Mouse (Mus musculus) myocyte (in vitro differentiated cells): ENCODE results near the gene Thsd7a. TPM values are rescaled to one million over a fixed set of nuclear protein-coding genes. Genes with fewer than 3 reads are reported as not detected.

Source experiments
- H3K27me3 ChIP-seq: one replicate; pipeline ENCODE4 v1.6.1; 2011; ENCODE audit not compliant: control insufficient read depth, insufficient read depth, insufficient read length
- H3K36me3 ChIP-seq: one replicate; pipeline ENCODE4 v1.6.1; 2011; ENCODE audit not compliant: control insufficient read depth, insufficient read depth
- H3K4me2 ChIP-seq: one replicate; pipeline ENCODE4 v1.6.1; 2011; ENCODE audit warnings: low read depth, control low read depth
- H3K4me3 ChIP-seq: one replicate; pipeline ENCODE4 v1.5.1; 2011; ENCODE audit warnings: mild to moderate bottlenecking, control low read depth, moderate library complexity
- H3K79me2 ChIP-seq: one replicate; pipeline ENCODE4 v1.6.1; 2011; ENCODE audit not compliant: control insufficient read depth, insufficient read depth
- H3ac ChIP-seq: one replicate; pipeline ENCODE4 v1.6.1; 2011; ENCODE audit not compliant: control insufficient read depth, insufficient read length
- CEBPB ChIP-seq: IDR thresholded peaks from 2 replicates; pipeline ENCODE4 v1.6.1; 2011; ENCODE audit warnings: mild to moderate bottlenecking, moderate library complexity; ENCODE audit not compliant: poor library complexity, insufficient read depth, severe bottlenecking
- E2F4 ChIP-seq: IDR thresholded peaks from one replicate; pipeline ENCODE4 v1.6.1; 2011; ENCODE audit warnings: mild to moderate bottlenecking, control low read depth, moderate library complexity; ENCODE audit not compliant: insufficient read depth
- MAX ChIP-seq: IDR thresholded peaks from one replicate; pipeline ENCODE4 v1.6.1; 2011; ENCODE audit warnings: low read depth, mild to moderate bottlenecking, control low read depth
- MYOD1 ChIP-seq, 3 experiments: IDR thresholded peaks; one replicate each; pipeline ENCODE4 v1.6.1; 2011; ENCODE audit warnings: control low read depth in 2 of 3, low read depth in 2 of 3, mild to moderate bottlenecking in 2 of 3, moderate library complexity in 1 of 3; ENCODE audit not compliant: insufficient read length in 2 of 3, control insufficient read depth in 1 of 3
- MYOG ChIP-seq, 3 experiments: IDR thresholded peaks; one replicate each; pipeline ENCODE4 v1.6.1; 2011; ENCODE audit warnings: control low read depth in 2 of 3, low read depth in 2 of 3, mild to moderate bottlenecking in 2 of 3; ENCODE audit not compliant: insufficient read length in 2 of 3, control insufficient read depth in 1 of 3, insufficient read depth in 1 of 3
- POLR2A ChIP-seq: IDR thresholded peaks from one replicate; pipeline ENCODE4 v1.6.1; 2011; ENCODE audit warnings: low read depth, mild to moderate bottlenecking, control low read depth, moderate library complexity; ENCODE audit not compliant: insufficient read length
- POLR2AphosphoS2 ChIP-seq: IDR thresholded peaks from one replicate; pipeline ENCODE4 v1.6.1; 2011; ENCODE audit warnings: low read depth, control low read depth; ENCODE audit not compliant: insufficient read length
- REST ChIP-seq: IDR thresholded peaks from one replicate; pipeline ENCODE4 v1.6.1; 2011; ENCODE audit warnings: mild to moderate bottlenecking, control low read depth, moderate library complexity; ENCODE audit not compliant: insufficient read depth, insufficient read length
- SRF ChIP-seq: IDR thresholded peaks from one replicate; pipeline ENCODE4 v1.6.1; 2011; ENCODE audit warnings: low read depth; ENCODE audit not compliant: control insufficient read depth, insufficient read length
- TCF12 ChIP-seq: IDR thresholded peaks from one replicate; pipeline ENCODE4 v1.6.1; 2011; ENCODE audit warnings: mild to moderate bottlenecking, control low read depth; ENCODE audit not compliant: poor library complexity, insufficient read depth, severe bottlenecking
- TCF3 ChIP-seq: IDR thresholded peaks from one replicate; pipeline ENCODE4 v1.6.1; 2011; ENCODE audit warnings: low read depth, control low read depth; ENCODE audit not compliant: insufficient read length
- USF1 ChIP-seq: IDR thresholded peaks from one replicate; pipeline ENCODE4 v1.6.1; 2011; ENCODE audit warnings: low read depth, mild to moderate bottlenecking, control low read depth, moderate library complexity
- polyA plus RNA-seq: library from polyadenylated mRNA; unstranded; fragments of >200 nt; fragmentation: generic; extraction: Trizol; gene quantifications from one replicate; pipeline ENCODE4 v1.2.1, GENCODE M21; 2012; ENCODE audit warnings: missing spikeins

Thsd7a gene
- polyA plus RNA-seq, 1 experiment, result 5.0 TPM

DNA sequence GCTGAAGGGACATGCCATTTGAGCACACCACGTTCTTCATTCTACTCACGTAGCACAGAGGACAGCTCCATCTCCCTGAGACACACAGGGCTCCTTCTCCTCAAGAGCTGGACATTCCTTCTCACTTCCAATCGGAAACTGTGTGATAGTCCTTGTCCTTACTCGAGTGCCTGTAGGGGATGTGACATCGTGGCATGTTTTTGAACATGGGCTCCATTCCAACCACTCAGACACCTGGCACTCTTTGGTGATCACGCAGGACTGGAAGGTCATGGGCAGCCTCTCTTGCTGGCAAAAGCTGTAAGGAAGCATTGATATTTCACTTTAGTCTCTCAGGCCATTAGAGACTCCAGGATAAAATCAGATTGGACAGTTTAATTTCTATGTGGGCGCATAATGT lies 245.3 kb downstream of the Thsd7a start:
- H3ac ChIP-seq, result no peak overlapping the region
- no peak overlapping the region for H3K4me2 ChIP-seq
- H3K36me3 ChIP-seq, result no peaks in the 10 kb centered on the region
- TF ChIP-seq TCF12, result no peak
- TF ChIP-seq USF1, result no peak
- TF ChIP-seq CEBPB, result no peak
- TF ChIP-seq SRF, result no peak
- no peak for TF ChIP-seq POLR2A
- TF ChIP-seq E2F4, result no peak
- no peak for TF ChIP-seq REST
- no peak for TF ChIP-seq POLR2AphosphoS2
- TF ChIP-seq TCF3, result no peak
- TF ChIP-seq MYOG (IDR thresholded peaks at IDR 0.05; ENCODE audit: control insufficient read depth in 1 of 3, insufficient read depth in 1 of 3, insufficient read length in 2 of 3, low read depth in 2 of 3), result no peak
- TF ChIP-seq MAX, result no peak
- no peak for TF ChIP-seq MYOD1 (IDR thresholded peaks at IDR 0.05; ENCODE audit: control insufficient read depth in 1 of 3, insufficient read length in 2 of 3, low read depth in 2 of 3)
- no peaks in the 10 kb centered on the region for H3K27me3 ChIP-seq
- no peak overlapping the region for H3K4me3 ChIP-seq
- H3K79me2 ChIP-seq, result no peaks in the 10 kb centered on the region

DNA sequence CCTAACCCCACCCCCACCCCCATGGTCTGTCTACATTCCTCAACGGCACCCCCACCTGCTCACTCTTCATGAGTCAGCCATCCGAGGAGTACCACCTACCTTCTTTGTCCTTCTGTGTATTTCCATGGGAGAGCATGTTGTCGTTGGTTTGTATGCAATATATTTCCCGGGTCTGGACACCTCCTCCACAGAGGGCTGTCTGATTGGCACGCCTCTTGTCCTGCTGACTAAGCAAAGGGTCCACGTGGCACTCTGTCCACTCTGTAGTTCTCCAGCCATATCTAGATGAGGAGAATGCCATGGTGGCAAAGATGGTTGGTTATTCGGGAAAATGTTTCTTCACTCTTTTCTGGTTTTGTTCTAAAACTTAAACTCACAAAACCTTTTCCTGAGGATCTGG lies 248.3 kb downstream of the Thsd7a start:
- Histone ChIP-seq H3ac (no peak overlapping the region), H3K79me2 (no peaks in the 10 kb centered on the region), H3K4me2 (no peak overlapping the region), H3K4me3 (no peak overlapping the region), H3K36me3 (no peaks in the 10 kb centered on the region), H3K27me3 (no peaks in the 10 kb centered on the region)
- TF ChIP-seq MAX (no peak), TCF12 (no peak), REST (no peak), POLR2AphosphoS2 (no peak), CEBPB (no peak), TCF3 (no peak), SRF (no peak), POLR2A (no peak), MYOD1 (IDR thresholded peaks at IDR 0.05; ENCODE audit: control insufficient read depth in 1 of 3, insufficient read length in 2 of 3, low read depth in 2 of 3) (no peak), USF1 (no peak), E2F4 (no peak), MYOG (IDR thresholded peaks at IDR 0.05; ENCODE audit: control insufficient read depth in 1 of 3, insufficient read depth in 1 of 3, insufficient read length in 2 of 3, low read depth in 2 of 3) (no peak)

DNA sequence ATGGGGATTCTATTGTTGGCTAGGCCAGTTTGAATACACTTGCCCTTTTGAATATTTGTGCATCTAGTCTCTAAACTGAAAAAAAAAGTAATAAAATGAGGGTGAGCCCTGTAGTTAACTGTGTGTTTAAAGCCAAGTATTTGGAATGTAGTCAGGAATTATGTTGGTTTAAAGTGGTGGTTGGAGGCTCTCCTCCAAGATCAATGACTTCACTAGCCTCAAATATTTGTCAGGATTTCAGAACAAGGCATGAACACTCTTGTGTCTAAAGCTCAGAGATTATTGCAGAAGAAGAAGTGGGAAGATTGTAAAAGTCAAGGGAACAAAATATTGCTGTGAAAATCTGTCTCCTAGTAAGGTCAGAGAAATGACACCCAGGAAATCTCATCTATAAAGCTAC lies 249.3 kb downstream of the Thsd7a start:
- TF ChIP-seq POLR2A (no peak), POLR2AphosphoS2 (no peak), CEBPB (no peak)
- Histone ChIP-seq H3ac (no peak overlapping the region), H3K79me2 (no peaks in the 10 kb centered on the region), H3K4me2 (no peak overlapping the region), H3K27me3 (no peaks in the 10 kb centered on the region), H3K36me3 (no peaks in the 10 kb centered on the region), H3K4me3 (no peak overlapping the region)

DNA sequence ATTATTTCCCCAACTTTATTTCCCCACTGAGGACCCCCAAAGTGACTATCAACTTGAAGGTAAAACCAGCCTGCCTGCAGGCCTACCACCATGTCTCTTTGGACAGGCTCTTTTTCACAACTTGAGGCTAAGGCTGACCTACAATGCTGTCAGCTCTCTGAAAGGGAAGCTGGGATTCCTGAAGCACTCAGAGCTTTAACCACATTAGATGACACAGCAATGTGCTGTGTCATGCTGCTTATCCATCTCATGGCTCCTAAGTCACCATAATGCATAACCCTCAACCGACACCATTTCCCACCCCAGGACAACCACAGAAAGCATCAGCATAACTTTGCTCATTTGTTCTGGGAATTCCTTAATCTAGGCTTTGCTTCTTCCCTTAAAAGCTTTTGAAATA lies 255.6 kb downstream of the Thsd7a start:
- Histone ChIP-seq H3K4me3 (no peak overlapping the region), H3K79me2 (no peaks in the 10 kb centered on the region), H3K36me3 (no peaks in the 10 kb centered on the region), H3K4me2 (no peak overlapping the region), H3K27me3 (no peaks in the 10 kb centered on the region), H3ac (no peak overlapping the region)
- no peak for TF ChIP-seq CEBPB

DNA sequence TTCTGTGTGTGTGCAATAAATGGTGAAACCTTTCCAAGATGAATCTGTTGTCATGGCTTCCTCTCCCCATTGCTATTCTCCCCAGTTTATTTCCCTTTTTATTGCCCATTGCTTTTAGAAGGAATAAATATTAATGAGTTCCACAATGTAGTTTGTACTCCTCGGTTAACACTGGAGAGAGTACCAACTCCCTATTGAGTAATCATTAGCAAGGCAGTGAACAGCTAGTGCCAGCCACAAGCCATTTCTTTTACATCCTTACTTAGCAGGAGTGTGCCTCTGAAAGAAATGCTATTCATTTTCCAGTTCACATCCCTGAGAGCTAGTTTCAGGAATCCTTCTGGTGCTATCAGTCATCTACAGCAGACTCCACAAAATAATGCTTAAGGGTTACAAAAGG lies 260.3 kb downstream of the Thsd7a start:
- Histone ChIP-seq H3K27me3 (no peaks in the 10 kb centered on the region), H3K79me2 (no peaks in the 10 kb centered on the region)
- TF ChIP-seq CEBPB (no peak), MYOG (IDR thresholded peaks at IDR 0.05; ENCODE audit: control insufficient read depth in 1 of 3, insufficient read depth in 1 of 3, insufficient read length in 2 of 3, low read depth in 2 of 3) (no peak), REST (no peak), TCF3 (no peak), SRF (no peak), POLR2A (no peak), POLR2AphosphoS2 (no peak), USF1 (no peak)

More for the DNA sequence above, 260.3 kb downstream of the Thsd7a start:
- Histone ChIP-seq H3K4me2 (no peak overlapping the region), H3K36me3 (no peaks in the 10 kb centered on the region), H3ac (no peak overlapping the region), H3K4me3 (no peak overlapping the region)
